Mouse (Mus musculus) CH12.LX (cell line): ENCODE results near the gene Elovl2.

ENCODE experiments used
- BHLHE40 ChIP-seq: IDR thresholded peaks from 2 replicates; pipeline ENCODE4 v1.6.1; 2011; ENCODE audit warnings: mild to moderate bottlenecking, low read depth, low read length, improper control_type of control experiment
- CHD2 ChIP-seq: IDR thresholded peaks from 2 replicates; pipeline ENCODE4 v1.6.1; 2011; ENCODE audit warnings: low read length, improper control_type of control experiment
- CTCF ChIP-seq, 2 experiments: IDR thresholded peaks in 1 of 2; conservative IDR thresholded peaks in 1 of 2; 2 replicates each; pipeline ENCODE4 v1.5.1; 2011 to 2012; ENCODE audit warnings: low read depth in 2 of 2, low read length in 2 of 2, improper control_type of control experiment in 1 of 2, inconsistent platforms in 1 of 2, mild to moderate bottlenecking in 1 of 2, moderate library complexity in 1 of 2
- EP300 ChIP-seq: IDR thresholded peaks from 2 replicates; pipeline ENCODE4 v1.6.1; 2011; ENCODE audit warnings: low read length, improper control_type of control experiment
- IRF4 ChIP-seq: IDR thresholded peaks from 2 replicates; pipeline ENCODE4 v1.6.1; 2014; ENCODE audit warnings: low read depth, mild to moderate bottlenecking, inconsistent platforms, low read length, improper control_type of control experiment
- JUND ChIP-seq: conservative IDR thresholded peaks from 2 replicates; pipeline ENCODE4 v1.6.1; 2011; ENCODE audit warnings: low read depth, low read length, improper control_type of control experiment
- KAT2A ChIP-seq: IDR thresholded peaks from 2 replicates; pipeline ENCODE4 v1.6.1; 2012; ENCODE audit warnings: low read length, improper control_type of control experiment, inconsistent platforms; ENCODE audit not compliant: insufficient replicate concordance
- MEF2A ChIP-seq: IDR thresholded peaks from 2 replicates; pipeline ENCODE4 v1.6.1; 2014; ENCODE audit warnings: low read depth, mild to moderate bottlenecking, inconsistent platforms, low read length, improper control_type of control experiment, borderline replicate concordance
- NRF1 ChIP-seq: IDR thresholded peaks from 2 replicates; pipeline ENCODE4 v1.6.1; 2014; ENCODE audit warnings: low read depth, mild to moderate bottlenecking, inconsistent platforms, low read length, improper control_type of control experiment, moderate library complexity
- POLR2A ChIP-seq: IDR thresholded peaks from 2 replicates; pipeline ENCODE4 v1.6.1; 2011; ENCODE audit warnings: low read depth, mild to moderate bottlenecking, improper control_type of control experiment, low read length
- POLR2AphosphoS2 ChIP-seq: IDR thresholded peaks from 2 replicates; pipeline ENCODE4 v1.6.1; 2011; ENCODE audit warnings: low read depth, low read length, improper control_type of control experiment
- RCOR1 ChIP-seq: conservative IDR thresholded peaks from 2 replicates; pipeline ENCODE4 v1.6.1; 2012; ENCODE audit warnings: low read depth, mild to moderate bottlenecking, inconsistent platforms, low read length, improper control_type of control experiment
- SMC3 ChIP-seq: IDR thresholded peaks from 2 replicates; pipeline ENCODE4 v1.6.1; 2011; ENCODE audit warnings: low read depth, low read length, improper control_type of control experiment
- TBP ChIP-seq: conservative IDR thresholded peaks from 2 replicates; pipeline ENCODE4 v1.6.1; 2011; ENCODE audit warnings: low read depth, low read length, improper control_type of control experiment

- no peak for TF ChIP-seq POLR2A
- TF ChIP-seq CTCF (conservative IDR thresholded peaks at IDR 0.05 in 1 of 2, IDR thresholded peaks at IDR 0.05 in 1 of 2; ENCODE audit: low read depth in 2 of 2, low read length in 2 of 2) = no peak
- TF ChIP-seq BHLHE40 = no peak
- TF ChIP-seq RCOR1 = no peak
- TF ChIP-seq MEF2A = no peak
- TF ChIP-seq EP300 = no peak
- TF ChIP-seq IRF4 = no peak
- no peak for TF ChIP-seq CHD2
- no peak for TF ChIP-seq TBP
- no peak for TF ChIP-seq SMC3
- TF ChIP-seq KAT2A = no peak
- TF ChIP-seq POLR2AphosphoS2 = no peak
- no peak for TF ChIP-seq JUND
- no peak for TF ChIP-seq NRF1
Measured at GRCm38 (mm10) chr13:41251667-41252066, 31.5 kb upstream of the Elovl2 start.
